19 mouse cellular contexts compared by ENCODE assay signal in the genomic region with DNA sequence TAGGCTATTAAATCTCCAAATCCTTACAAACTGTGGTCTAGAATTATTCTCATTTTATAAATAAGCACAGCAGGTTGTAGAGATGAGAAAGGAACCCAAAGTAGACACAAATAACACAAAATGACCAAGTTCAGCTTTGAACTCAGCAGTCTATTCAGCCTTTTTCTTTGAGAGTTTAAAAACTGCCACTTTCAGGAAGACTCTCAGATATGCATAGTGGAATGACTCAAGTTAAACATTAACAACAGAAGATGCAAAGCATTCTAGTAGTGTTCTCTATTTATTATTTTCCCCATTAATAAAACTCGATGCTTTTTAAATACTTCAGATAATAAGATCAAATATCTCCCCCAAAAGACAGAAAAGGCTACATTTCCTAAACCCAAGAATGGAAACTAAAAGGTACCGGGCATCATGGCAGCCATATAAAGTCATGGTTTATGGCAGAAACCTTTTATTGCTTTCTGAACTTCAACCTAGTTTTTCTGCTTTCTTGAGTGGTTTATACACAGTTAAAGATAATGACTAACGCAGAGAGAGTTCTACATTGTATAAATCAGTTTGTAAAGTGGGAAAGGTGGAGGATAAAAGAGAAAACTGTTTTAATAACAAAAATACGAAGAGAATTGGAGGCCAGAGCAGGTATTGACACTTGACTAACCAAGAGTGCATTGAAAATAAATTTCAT.
"Had no signal": no experiment of that assay in that cellular context is flagged by ENCODE, and none has a peak within 500 bp of the region (broad histone marks: within the 10 kb centered on the region; RNA-seq: fewer than 3 reads in every experiment).

No protein-coding gene starts in this region.

- H3K36me3 ChIP-seq: midbrain, embryonic 10.5 days; midbrain, embryonic 12.5 days; neural tube, embryonic 13.5 days; neural tube, embryonic 15.5 days had no signal

- ATAC-seq: midbrain, embryonic 16.5 days had no signal

- H3K4me3 ChIP-seq: midbrain, embryonic 10.5 days; midbrain, embryonic 12.5 days; myocyte; neural tube, embryonic 13.5 days; neural tube, embryonic 15.5 days had no signal

- DNase-seq: lung, adult 18-20 months; lung, embryonic 14.5 days; lung, postnatal 10 days; lung, postnatal 4 days; midbrain, embryonic 14.5 days; retina, postnatal 1 day; right cerebral cortex, adult 18-20 months; right cerebral cortex, postnatal 25 days; right cerebral cortex, postnatal 4 days; spleen, adult 18-20 months; thymus, adult 18-20 months; thymus, postnatal 14 days; thymus, postnatal 36 days had no signal

- H3K27me3 ChIP-seq: midbrain, embryonic 12.5 days; neural tube, embryonic 13.5 days; neural tube, embryonic 15.5 days had no signal

- H3K4me2 ChIP-seq: lung, embryonic 14.5 days; midbrain, embryonic 12.5 days; neural tube, embryonic 13.5 days; neural tube, embryonic 15.5 days had no signal

- H3K9ac ChIP-seq: lung, embryonic 14.5 days; midbrain, embryonic 12.5 days; neural tube, embryonic 13.5 days; neural tube, embryonic 15.5 days had no signal

- H3K9me3 ChIP-seq: midbrain, embryonic 10.5 days; midbrain, embryonic 12.5 days; neural tube, embryonic 13.5 days; neural tube, embryonic 15.5 days had no signal

- H3K27ac ChIP-seq: midbrain, embryonic 10.5 days; midbrain, embryonic 12.5 days; neural tube, embryonic 13.5 days; neural tube, embryonic 15.5 days had no signal

- H3K4me1 ChIP-seq: midbrain, embryonic 12.5 days; neural tube, embryonic 13.5 days; neural tube, embryonic 15.5 days had no signal
